Mouse (Mus musculus): ENCODE data around the gene Cdk14.

The Cdk14 gene

GRCm38 (mm10) chr5:4773090-4773772, 646.9 kb downstream of the Cdk14 start:
- DNase-seq = no peak

GRCm38 (mm10) chr5:4770609-4771008, 649.5 kb downstream of the Cdk14 start:
- no peak for DNase-seq

GRCm38 (mm10) chr5:4767896-4768295, 652.2 kb downstream of the Cdk14 start:
- DNase-seq = no peak

- no peak for DNase-seq
Observed at GRCm38 (mm10) chr5:4766719-4767118, 653.4 kb downstream of the Cdk14 start.

GRCm38 (mm10) chr5:4761891-4762290, 658.2 kb downstream of the Cdk14 start:
- DNase-seq = no peak

GRCm38 (mm10) chr5:4758331-4759080, 661.6 kb downstream of the Cdk14 start:
- no peak for DNase-seq

GRCm38 (mm10) chr5:4757902-4758301, 662.2 kb downstream of the Cdk14 start, which contains the start of gene Fzd1:
Gene Fzd1, minus strand, starts transcription at chr5:4758035.
- DNase-seq = peak; percentile 94 to 95

- DNase-seq = peak; percentile 64 to 66
Observed at GRCm38 (mm10) chr5:4756871-4757711, 663.0 kb downstream of the Cdk14 start.

GRCm38 (mm10) chr5:4756001-4756681, 664.0 kb downstream of the Cdk14 start:
- peak in 1 of 2 experiments; percentile 15 for DNase-seq

- DNase-seq = no peak
Observed at GRCm38 (mm10) chr5:4755326-4755725, 664.8 kb downstream of the Cdk14 start.

- no peak for DNase-seq
Observed at GRCm38 (mm10) chr5:4754701-4755281, 665.3 kb downstream of the Cdk14 start.
